Mouse (Mus musculus): Measurements from ENCODE around the gene Abhd17a.

Gene Abhd17a

DNA sequence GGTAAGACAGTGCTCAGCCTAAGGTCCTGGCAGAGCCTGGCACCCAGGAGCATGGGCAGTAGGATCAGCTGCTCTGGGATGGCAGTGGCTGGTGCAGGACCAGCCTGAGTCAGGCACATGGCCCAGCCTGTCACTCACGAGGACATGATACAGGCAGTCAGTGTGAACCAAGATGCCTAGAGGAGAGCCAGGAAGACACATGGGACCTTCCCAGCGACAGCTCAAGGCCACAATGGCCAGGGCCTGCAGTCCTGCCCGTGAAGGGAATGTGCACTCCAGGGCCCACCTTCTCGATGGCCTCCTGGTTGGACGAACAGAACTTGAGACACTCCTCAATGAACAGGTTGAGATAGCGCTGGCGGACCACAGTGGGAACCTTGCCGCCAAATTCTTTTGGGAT, 44.6 kb downstream of the Abhd17a start:
- no peak for DNase-seq

DNA sequence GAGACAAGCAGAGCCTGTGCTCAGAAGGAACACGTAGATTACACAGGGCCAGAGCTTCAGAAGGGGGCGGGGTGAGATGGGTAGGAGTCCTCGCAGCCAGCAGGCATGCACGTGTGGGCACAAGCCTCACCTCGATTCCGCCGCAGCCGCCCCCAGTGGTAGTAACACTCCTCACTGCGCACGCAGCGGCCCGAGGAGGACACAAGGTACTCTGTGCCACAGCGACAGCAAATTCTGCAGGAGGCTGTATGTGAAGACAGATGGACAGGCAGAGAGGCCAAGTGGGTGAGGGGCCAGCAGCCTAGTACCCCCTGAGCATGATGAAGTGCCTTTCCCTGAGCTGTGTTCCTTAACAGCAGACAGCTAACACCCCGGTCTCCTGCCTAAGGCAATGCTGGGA, 46.3 kb downstream of the Abhd17a start:
- DNase-seq, result no peak

DNA sequence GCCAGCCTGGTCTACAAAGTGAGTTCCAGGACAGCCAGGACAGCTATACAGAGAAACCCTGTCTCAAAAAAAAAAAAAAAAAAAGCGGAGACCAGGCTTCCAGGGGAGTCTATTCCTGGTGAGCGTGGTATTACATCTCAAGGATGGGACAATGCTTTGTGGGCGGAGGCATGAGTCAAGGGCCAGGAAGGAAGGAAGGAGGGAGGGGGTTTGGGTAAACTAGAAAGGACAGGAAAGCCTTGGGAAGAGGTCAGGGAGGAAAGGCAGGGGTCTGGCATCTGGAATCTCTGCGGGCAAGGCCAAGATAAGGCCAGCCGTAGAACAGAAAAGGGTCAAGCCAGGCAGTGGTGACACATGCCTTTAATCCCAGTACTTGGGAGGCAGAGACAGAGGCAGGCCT, 50.6 kb downstream of the Abhd17a start:
- no peak for DNase-seq

DNA sequence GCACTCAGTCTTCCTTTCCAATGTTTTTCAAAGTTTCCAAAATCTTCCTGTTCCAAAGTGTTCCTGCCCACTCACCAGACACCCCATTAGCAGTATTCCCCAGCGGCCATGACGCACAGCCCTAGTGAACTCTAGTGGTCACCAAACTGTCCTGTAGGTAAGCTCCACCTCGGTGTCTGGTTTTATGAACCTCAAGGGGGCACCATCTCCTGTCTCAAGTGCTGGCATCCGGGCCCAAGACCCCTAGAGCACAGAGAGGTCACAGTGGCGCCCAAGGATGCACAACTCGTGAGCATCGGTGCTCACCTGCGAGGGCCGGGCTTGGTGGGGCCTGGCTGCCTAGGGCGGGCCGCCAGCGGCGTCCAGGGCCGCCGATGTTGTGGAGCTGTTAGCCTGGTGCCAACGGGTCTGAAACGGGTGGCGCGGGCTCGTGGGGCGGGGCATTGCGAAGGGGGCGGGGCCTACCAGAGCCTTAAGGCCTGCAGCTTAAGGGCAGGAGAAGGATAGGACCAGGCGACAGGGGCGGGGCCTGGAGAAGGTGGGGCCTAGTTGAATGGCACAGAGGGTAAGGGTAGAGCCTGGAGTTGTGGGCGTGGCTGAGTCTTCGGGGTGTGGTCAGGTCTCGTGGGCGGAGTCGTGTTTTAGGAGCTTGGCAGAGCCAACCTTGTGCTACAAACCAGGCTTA, 51.3 kb downstream of the Abhd17a start, which contains the start of gene Atp8b3:
Atp8b3 (minus strand) TSS at position 415 of the 685 bp plus-strand sequence.
- peak; percentile 87 for DNase-seq

DNA sequence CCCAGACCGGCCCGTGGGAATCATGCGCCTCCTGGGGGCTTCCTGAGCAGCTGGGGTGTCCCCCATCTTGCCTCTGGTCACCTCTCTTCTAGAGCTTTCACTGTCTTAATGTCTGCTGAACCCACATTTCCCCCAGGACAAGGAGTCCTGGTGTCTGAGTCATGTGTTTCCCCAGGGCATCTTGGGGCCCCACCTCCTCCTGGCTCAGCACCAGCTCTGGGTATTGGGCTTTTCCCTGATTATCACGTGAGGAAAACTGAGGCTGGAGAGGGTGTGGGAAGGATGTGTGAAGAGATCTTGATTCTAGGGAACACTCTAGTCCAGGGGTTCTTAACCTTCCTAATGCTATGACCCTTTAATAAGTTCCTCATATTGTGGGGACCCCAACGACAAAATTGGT, 52.0 kb downstream of the Abhd17a start:
- no peak for DNase-seq

DNA sequence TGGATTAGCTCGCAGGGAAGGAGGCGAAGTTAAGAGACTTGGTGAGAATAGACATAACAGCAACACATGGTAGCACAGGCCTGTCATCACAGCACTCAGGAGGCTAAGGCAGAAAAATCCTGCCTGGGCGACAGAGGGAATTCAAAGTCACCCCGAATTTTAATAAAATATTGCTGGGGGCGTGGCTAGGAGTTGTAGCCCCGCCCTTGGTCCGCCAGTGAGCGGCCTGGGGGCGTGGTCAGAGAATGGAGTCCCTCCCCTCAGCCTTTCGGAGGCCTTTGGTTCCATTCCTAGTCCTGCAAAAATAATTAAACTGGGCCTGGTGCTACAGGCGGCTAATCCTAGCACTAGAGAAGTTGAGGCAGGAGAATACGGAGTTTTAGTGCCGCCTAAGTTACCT, 54.4 kb downstream of the Abhd17a start:
- DNase-seq, result no peak

DNA sequence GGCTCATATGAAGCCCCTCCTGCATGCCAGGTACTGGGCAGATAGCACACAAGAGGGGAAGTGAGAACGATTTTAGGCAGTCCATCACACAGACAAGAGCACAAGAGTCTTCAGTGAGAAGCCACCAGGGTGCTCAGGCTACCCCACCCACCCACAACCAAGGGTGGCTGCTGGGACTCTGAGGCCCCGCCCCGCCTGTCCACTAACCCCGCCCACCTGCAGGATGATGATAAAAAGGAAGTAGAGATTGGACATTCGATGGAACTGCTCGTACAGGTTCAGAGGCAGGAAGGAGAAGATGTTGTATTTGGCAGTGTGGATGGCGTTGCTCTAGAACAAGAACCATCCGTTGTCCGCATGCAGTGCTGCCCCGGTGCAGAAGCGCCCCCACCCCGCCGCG, 55.1 kb downstream of the Abhd17a start:
- DNase-seq, result no peak

DNA sequence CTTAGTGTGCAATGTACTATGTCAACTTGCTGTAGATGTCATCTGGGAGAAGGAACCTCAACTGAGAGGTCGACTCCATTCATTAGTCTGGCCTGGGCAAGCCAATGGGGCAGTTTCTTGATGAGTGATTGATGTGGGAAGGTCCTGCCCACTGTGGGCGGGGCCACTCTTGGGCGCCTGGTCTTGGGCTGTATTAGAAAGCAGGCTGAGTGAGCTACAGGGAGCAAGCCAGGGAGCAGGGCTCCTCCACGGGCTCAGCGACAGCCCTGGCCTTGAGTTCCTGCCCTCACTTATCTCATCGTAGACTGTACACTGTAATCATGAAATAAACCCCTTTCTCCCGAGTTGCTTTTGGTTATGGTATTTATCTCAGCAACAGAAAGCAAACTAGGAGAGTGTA, 56.4 kb downstream of the Abhd17a start:
- peak; percentile 31 for DNase-seq

Measured in kidney, postnatal 14 days (tissue).